Mouse (Mus musculus): ENCODE measurements at regions not wholly inside any gene's neighbourhood (a gene's known extent, or its start where the extent isn't known, plus 50 kb on each side); places are given as distances from the start of the nearest gene placed in this dataset.
"Not testable (repeated sequence)": the region's sequence is repeated elsewhere in the genome, so short reads cannot be mapped to it uniquely, and the experiment has no call there.

- Histone ChIP-seq H3K4me1 (ENCODE audit: control insufficient read depth in 1 of 2, insufficient read depth in 2 of 2) (peaks cover 0 to 15% of the 10 kb centered on the region in 2 experiments; a peak in 2 of 4 replicates), H3K36me3 (replicated peaks in 1 of 2; ENCODE audit: control insufficient read depth in 1 of 2, insufficient read depth in 1 of 2, low read length in 1 of 2) (no peaks in the 10 kb centered on the region), H3K4me2 (ENCODE audit: insufficient read depth, low read depth, poor library complexity, severe bottlenecking) (no peak overlapping the region), H3K27ac (ENCODE audit: insufficient read depth, low read depth) (no peak overlapping the region), H3K9ac (ENCODE audit: insufficient read depth, low read depth) (no peak overlapping the region), H3K79me2 (replicated peaks; ENCODE audit: control insufficient read depth, extremely low read depth, insufficient read depth, poor library complexity, severe bottlenecking) (no peaks in the 10 kb centered on the region), H3K4me3 (replicated peaks in 1 of 3; ENCODE audit: low read depth in 2 of 3, low read length in 2 of 3, poor library complexity in 1 of 3) (no peak overlapping the region), H3K9me3 (replicated peaks; ENCODE audit: low read length) (no peaks in the 10 kb centered on the region), H3K27me3 (replicated peaks) (no peaks in the 10 kb centered on the region)
- dilution Hi-C loops (cut with MboI; ENCODE audit: extremely low pct_ligation_motif_present, extremely low pct_unique_long_range_greater_than_20kb, low sequenced_read_pairs), result no loop called here
- in situ Hi-C loops (cut with MboI; ENCODE audit: low pct_ligation_motif_present, low pct_unique_long_range_greater_than_20kb, low sequenced_read_pairs), result loop anchor here (25.0 kb wide), 1 partner anchor 187 kb away; no protein-coding TSS in a partner anchor
- TF ChIP-seq CTCF (conservative IDR thresholded peaks at IDR 0.05 in 1 of 2, IDR thresholded peaks at IDR 0.05 in 1 of 2; ENCODE audit: low read depth in 2 of 2, low read length in 2 of 2) (no peak), JUN (IDR thresholded peaks at IDR 0.05; ENCODE audit: insufficient read depth, low read depth, low read length) (no peak), POLR2A (IDR thresholded peaks at IDR 0.05; ENCODE audit: low read depth, low read length) (no peak), RAD21 (IDR thresholded peaks at IDR 0.05; ENCODE audit: low read depth, low read length) (no peak), KAT2A (IDR thresholded peaks at IDR 0.05; ENCODE audit: insufficient replicate concordance, low read length) (no peak), UBTF (IDR thresholded peaks at IDR 0.05; ENCODE audit: low read depth, low read length) (no peak), POLR2AphosphoS2 (IDR thresholded peaks at IDR 0.05; ENCODE audit: low read depth, low read length) (no peak), MAX (IDR thresholded peaks at IDR 0.05; ENCODE audit: low read length) (no peak), PAX5 (IDR thresholded peaks at IDR 0.05; ENCODE audit: low read length) (no peak), ZKSCAN1 (IDR thresholded peaks at IDR 0.05; ENCODE audit: borderline replicate concordance, low read depth, low read length) (no peak), MAZ (IDR thresholded peaks at IDR 0.05; ENCODE audit: low read depth, low read length) (no peak), ETS1 (conservative IDR thresholded peaks at IDR 0.05; ENCODE audit: low read depth, low read length) (no peak), MYC (IDR thresholded peaks at IDR 0.05; ENCODE audit: low read depth, low read length) (no peak), E2F4 (IDR thresholded peaks at IDR 0.05; ENCODE audit: insufficient replicate concordance, low read depth, low read length) (no peak), NELFE (IDR thresholded peaks at IDR 0.05; ENCODE audit: low read depth, low read length) (no peak), USF1 (IDR thresholded peaks at IDR 0.05; ENCODE audit: low read depth, low read length) (no peak), JUND (conservative IDR thresholded peaks at IDR 0.05; ENCODE audit: low read depth, low read length) (no peak), BHLHE40 (IDR thresholded peaks at IDR 0.05; ENCODE audit: low read depth, low read length) (no peak)
- DNase-seq (ENCODE audit: extremely low read depth), result no peak
Observed at GRCm38 (mm10) chr10:117449416-117450239, 69.8 kb upstream of the Cpsf6 start.

- H3K9me3 ChIP-seq (replicated peaks; ENCODE audit: low read length); H3K4me2 ChIP-seq (ENCODE audit: insufficient read depth, low read depth, poor library complexity, severe bottlenecking); H3K27ac ChIP-seq (ENCODE audit: insufficient read depth, low read depth); H3K79me2 ChIP-seq (replicated peaks; ENCODE audit: control insufficient read depth, extremely low read depth, insufficient read depth, poor library complexity, severe bottlenecking); dilution Hi-C loops (cut with MboI; ENCODE audit: extremely low pct_ligation_motif_present, extremely low pct_unique_long_range_greater_than_20kb, low sequenced_read_pairs); H3K9ac ChIP-seq (ENCODE audit: insufficient read depth, low read depth); H3K4me3 ChIP-seq (replicated peaks in 1 of 3; ENCODE audit: low read depth in 2 of 3, low read length in 2 of 3, poor library complexity in 1 of 3); H3K36me3 ChIP-seq (replicated peaks in 1 of 2; ENCODE audit: control insufficient read depth in 1 of 2, insufficient read depth in 1 of 2, low read length in 1 of 2); H3K27me3 ChIP-seq (replicated peaks); DNase-seq (ENCODE audit: extremely low read depth): not testable (repeated sequence)
- in situ Hi-C loops (cut with MboI; ENCODE audit: low pct_ligation_motif_present, low pct_unique_long_range_greater_than_20kb, low sequenced_read_pairs), result loop anchor here (25.0 kb wide), 1 partner anchor 186 kb away; no protein-coding TSS in a partner anchor
- H3K4me1 ChIP-seq (ENCODE audit: control insufficient read depth in 1 of 2, insufficient read depth in 2 of 2), result peaks cover 0 to 15% of the 10 kb centered on the region in 2 experiments; a peak in 2 of 4 replicates
Observed at GRCm38 (mm10) chr10:117448783-117449182, 69.0 kb upstream of the Cpsf6 start.

Measured in CH12.LX (cell line).